Mouse (Mus musculus) G1E-ER4 (cell line): ENCODE results near the gene Nanos3. TPM values are rescaled to one million over a fixed set of nuclear protein-coding genes. Genes with fewer than 3 reads are reported as not detected.

Source experiments
- GATA1 ChIP-seq: IDR thresholded peaks from one replicate; pipeline ENCODE4 v1.8.0; 2012; ENCODE audit warnings: low read length, inconsistent platforms
- polyA plus RNA-seq: library from polyadenylated mRNA; stranded (reverse); fragments of >175 nt; gene quantifications from 2 replicates; pipeline ENCODE4 v1.2.3, GENCODE M21; 2012

The Nanos3 gene
- not detected in 2 replicates for polyA plus RNA-seq

DNA sequence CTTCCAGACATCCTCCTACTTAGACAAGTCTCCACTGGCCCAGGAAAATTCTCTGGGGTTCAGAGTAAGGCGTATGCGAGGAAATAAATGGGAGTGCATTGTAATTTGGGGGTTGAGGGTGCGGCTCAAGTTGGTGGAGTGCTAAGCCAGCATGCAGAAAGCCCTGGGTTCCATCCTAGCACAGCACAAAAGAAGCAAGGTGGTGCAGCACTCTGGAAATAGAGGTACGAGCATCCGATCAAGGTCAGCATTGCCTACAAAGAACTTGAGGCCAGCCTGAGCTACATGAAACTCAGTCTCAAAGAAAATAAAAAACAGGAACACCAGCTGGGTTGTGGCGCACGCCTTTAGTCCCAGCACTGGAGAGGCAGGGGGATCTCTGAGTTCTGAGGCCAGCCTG is at the start of gene Nanos3:
TSS of gene Nanos3 (minus strand) at position 101 of the 400 bp plus-strand sequence.
- no peak for TF ChIP-seq GATA1

DNA sequence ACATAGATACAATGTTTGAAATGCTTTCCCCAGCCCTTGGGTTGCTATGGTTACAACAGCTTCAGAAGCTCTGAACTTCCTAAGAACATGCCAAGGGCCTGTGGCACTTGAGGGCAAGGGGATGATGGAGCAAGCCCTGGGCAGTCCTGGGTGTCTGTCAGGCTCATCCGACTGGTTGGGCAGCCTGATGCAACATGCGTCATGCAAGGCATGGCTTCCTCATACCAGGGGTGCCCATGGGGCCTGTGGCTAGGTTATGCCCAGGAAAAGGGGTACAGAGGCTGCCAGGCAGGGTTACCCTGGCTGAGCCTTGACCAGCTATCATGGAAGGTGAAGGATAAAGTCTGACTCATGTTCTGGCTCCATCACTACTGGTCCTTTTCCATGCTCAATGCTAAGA is 48.0 kb upstream of the Nanos3 start:
- no peak for TF ChIP-seq GATA1

DNA sequence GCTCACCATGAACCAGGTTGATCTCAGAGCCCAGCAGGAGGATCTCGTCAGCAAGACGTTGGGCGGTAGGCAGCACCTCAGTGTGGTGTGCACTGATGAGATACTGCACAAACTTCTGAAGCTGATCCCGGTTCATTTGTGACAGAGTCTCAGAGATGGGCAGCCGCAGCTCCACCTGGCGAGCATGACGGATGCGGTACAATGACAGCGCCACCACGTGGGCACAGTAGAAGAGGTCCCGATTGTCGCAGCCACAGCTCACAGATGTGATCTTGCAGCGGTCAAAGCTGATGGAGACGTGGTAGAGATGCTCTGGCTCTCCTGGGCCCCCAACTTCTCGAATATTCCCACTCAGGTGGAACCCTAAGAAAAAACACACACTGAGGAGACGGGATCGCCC is 45.7 kb upstream of the Nanos3 start:
- no peak for TF ChIP-seq GATA1

DNA sequence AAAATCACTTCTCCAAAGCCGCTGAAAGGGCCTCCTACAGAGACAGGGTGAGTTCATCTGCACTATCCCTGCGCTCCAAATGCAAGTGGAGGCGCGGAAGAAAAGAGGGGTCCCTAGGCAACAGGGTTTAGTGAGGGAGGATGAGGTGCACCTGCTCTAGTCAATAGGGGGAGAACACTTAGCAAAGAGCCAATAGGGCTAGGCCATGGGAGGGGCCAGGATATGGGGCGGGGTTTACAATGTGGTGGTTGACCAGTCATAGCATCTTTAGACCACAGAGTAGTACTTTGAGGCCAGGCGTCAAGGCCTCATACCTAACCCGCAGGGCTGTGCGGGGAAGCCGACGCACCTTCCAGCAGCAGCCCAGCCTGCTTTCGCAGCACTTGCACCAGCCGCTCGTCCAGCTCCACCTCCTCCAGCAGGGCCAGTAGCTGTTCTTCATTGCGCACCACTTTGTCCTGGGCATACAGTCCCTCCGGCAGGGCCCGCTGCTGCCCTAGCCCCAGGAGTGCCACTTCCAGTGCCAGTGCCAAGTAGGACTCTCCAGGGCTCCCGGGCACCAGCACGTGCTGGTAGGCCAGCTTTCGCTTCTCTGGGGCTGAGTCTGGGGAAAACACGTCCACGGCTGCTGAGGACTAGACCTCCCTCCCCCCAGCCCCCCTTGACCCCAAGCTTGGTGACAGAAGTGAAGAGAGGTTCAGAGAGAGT is 38.5 kb upstream of the Nanos3 start:
- no peak for TF ChIP-seq GATA1

DNA sequence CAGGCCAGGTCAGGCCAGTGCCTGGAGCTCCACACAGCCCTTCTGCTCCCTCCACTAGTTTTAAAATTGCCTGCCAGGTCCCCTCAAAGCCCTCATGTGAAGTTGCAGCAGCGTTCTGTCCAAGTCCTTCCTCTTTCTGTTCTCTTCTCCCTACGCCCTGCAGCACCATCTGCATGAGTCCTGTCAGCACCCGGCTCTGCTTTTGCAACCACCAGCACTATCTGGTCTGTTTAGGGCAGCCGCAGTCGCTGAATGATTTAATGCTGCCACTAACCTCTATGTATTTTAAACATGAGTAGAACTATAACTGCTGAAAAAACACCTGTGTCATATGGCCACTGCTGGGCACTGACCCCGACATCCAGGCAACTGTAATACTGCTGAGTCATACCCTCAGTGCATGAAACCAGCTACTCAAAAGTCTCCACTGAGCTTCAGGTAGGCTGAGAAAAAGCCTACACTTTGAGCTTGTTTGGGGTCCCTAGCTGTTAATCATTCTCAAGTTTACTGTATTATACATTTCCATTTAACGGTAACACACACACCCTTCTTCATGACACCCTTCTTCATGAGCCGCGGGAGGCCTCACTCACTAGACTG is 37.6 kb upstream of the Nanos3 start:
- TF ChIP-seq GATA1 = no peak

DNA sequence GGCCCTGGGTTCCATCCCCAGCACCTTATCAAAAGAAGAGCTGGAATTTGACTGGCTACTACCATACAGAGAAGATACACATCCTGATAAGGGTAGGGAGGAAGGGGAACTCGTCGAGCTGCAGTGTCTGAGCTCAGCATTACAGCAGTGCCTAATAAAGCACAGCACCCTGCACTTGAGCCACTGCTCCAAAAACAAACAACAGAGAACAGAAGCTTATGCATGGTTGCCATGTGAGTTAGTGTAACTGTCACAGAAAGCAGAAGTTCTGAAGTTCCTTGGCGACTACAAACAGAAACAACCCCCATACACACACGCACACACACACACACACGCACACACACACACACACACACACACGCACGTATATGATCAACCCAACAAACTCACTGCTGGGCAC is 35.1 kb upstream of the Nanos3 start:
- no peak for TF ChIP-seq GATA1

DNA sequence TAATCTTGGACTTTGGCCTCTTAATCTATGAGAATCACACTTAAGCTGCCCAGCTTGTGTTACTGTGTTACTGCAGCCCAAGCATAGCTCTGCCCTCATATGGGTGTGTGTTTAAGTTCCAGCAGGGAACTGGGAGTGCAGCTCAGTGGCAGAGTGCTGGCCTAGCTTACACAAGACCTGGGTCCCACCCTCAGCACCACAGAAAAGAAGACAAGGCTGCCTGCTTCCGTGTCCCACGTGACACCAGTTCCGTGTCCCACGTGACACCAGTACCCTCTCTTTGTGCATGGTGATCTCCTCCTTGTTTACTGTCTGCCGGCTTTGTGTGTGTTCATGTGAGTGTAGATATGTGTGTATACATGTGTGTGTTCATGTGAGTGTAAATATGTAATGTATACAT is 33.1 kb upstream of the Nanos3 start:
- no peak for TF ChIP-seq GATA1

DNA sequence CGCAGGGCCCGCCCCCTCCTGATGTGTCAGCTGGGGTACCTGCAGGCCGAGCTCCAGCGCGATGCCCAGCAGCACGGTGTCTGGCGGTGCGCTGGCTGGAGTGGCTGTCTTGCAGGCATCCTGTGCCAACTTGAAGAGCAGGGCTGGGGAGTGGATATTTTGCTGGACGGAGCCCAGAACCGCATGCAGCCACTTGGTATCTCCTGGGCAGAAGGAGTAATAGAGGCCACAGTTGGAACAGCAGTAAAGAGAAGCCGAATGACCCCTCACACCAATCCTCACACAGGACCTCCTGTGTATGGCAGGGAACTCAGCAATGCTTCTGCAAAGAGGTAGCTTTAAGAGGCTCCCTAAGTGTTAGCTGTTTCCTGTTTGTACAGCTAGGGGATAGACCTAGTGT is 32.2 kb upstream of the Nanos3 start:
- no peak for TF ChIP-seq GATA1

DNA sequence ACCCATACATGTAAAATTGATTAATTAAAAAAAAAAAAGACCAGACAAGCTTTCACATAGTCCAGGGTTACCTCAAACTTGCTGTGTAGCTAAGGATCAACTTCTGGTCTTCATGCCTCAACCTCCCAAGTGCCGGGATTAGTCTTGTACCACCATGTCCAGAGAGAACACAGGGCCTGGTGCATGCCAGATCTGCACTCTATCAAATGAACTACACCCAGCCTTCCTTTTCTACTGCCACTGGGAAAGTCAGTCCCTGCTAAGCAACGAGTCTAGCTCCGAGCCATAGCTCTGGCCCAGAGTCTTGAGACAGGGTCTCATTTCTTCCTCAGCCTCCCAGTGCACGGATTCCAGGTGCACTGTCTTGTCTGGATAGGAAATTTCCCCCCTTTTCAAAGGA is 28.3 kb upstream of the Nanos3 start:
- no peak for TF ChIP-seq GATA1

DNA sequence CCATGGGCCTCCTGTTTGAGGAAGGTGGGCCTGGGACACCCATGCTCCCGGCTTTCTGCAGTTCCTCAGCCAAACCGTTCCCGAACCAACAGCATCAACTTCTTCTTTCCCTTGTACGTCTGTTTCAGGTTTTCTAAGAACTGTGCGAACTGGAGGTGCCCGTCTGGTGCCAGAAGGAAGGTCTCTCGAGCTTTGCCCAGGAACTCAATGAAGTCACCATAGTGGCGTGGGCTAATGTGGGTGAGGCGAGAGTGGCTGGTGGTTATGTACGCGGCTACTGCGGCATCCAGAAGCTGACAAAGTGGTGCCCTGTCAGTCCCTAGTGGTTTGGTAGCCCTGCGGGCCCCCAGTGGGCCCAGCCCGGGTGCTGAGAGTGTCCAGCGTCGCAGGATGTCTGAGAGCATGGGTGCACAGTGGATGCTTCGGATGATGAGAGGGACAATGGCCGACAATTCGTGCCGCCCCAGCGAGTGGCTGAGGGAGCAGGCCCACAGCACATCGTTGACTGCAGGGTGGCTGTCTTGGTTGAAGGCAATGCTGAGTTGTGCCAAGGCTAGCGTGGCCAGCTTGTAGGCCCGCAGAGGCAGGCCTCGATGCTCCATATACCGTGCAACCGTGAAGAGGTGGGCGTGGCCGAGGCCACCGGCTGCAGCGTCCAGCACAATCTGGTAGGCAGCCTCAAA is 27.0 kb upstream of the Nanos3 start:
- no peak for TF ChIP-seq GATA1

DNA sequence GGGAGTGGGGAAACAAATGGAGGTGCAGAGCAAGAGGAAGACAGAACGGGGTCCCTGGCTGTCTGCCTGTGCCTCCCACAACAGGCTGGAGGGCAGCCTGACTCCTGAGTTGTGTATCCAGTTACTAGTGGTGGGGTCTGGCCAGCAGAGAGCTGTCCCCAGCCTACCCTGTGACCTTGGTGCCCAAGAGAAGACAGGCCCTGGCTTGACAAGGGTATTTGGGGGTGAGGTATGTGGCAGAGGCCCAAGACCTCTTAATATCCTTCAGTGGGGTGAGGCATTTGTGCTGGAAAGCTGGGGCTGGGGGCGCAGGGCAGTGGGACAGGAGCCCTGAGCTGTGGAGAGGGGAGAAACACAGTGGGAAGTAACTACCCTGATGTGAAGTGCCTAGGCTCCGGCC is 26.2 kb upstream of the Nanos3 start:
- TF ChIP-seq GATA1 = no peak

DNA sequence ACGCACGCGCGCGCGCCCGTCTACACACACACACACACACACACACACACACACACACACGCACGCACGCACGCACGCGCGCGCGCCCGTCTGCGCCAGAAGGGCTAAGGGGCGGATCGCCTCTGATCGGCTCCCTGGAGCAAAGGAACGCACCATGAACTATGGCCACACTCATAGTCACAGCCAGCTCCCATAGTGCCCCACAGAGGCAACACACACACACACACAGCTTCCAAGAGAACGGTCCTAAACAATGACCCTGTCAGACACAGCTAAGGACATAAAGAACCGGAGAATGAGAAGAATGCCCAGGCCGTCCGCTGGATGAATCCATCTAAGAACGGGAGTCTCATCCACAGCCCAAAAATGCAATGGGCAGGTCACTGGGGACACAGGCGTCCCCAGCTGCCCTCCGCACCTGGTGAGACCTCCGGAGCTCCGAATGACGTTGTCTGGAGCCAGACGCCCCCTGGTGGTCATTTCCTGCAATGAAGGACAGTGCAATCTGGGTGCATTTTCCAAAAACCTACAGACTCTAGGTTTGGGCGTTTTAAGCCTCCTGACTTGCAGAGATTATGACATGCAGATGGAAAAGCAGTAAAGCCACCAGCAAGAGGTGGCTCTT is 25.3 kb upstream of the Nanos3 start:
- no peak for TF ChIP-seq GATA1

DNA sequence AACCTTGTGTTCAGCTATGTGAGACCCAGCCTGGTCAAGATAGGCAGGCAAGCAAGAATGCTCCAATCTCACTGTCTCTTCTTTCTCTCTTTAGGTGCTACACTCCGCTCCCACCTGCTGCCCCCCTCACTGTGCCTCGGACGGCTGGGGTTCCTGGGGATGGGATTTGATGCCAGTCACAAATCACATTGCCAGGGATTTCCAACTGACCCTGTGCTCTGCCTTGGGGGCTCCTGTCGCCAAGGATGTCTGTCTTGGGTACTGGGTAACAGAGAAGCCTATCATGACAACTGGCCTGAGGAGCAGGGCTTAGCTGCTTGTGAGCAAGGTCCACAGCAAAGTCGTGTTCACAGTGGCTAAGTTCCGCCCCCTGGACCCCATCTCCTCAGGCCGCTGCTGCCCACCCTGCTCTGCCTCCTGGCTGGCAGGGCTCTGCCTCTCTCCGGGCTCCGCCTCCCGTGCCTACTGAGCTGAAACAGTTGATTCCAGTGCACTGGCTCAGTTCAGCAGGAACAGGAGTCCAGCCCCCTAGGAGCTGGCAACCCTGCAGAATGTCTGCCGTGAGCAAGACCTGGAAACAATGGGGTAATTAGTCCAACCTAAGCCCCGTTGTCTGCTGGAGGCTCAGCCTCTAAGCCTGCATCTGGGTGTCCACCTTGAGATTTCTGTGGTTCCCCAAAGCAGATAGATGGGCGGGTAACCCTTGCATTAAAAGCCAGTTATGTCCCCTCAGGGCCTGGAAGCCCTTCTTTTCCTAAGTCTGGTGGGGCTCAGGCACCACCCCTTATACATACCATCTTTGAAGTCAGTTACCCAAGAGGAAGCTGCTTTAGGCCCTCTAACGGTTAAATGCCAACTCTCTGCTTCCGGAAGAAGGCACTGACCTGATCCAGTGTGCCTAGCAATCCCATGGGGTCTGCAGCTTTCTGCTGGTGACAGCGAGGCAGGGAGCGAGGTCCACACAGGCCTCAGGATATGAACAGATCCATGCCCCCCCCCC is 23.7 kb upstream of the Nanos3 start:
- no peak for TF ChIP-seq GATA1

DNA sequence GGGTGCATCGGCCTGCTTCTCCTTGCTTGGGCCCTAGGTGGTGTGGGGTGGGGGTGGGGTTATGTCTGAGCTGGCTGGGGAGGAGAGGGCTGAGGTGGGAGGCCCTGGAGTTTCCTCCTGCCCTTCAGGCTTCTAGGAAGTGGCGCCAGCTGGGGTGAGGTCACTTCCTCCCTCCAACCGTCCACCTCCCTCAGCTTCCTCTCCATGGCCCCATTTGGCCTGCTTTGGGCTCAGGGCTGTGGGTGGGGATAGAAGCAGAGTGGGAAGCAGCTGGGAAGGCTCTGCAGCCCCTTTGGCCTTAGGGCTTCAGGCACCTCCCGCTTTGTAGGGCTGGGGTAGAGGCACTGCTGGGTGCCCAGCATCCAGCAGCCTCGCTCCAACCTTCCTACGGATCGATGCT is 22.8 kb upstream of the Nanos3 start:
- TF ChIP-seq GATA1 = no peak

DNA sequence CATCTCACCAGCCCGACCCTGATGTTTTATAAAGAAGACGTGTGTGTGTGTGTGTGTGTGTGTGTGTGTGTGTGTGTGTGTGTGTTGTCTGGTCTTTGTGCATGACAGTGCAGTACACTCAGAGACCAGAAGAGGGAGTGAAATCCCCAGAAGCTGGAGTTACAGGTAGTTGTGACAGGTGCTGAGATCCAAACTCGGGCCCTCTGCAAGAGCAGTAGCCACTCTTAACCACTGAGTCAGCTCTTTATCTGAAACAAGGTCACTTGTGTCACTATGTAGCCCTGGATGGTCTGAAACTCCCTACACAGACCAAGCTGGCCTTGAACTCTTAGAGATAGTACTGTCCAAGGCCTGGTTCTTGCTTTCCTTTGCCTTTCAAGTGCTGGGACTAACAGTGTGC is 21.6 kb upstream of the Nanos3 start:
- no peak for TF ChIP-seq GATA1

DNA sequence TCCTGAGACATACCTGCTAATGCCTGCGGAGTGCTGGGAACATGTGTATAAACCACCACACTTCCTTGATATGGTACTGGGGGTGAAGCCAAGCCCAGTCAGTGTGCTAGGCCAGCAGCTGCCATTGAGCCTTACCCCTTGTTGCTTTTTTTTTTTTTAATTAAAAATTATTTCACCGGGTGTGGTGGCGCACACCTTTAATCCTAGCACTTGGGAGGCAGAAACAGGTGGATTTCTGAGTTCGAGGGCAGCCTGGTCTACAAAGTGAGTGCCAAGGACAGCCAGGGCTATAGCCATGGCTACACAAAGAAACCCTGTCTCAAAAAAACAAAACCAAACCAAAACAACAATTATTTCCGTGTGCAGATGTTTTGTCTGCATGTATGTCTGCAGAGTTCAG is 20.1 kb upstream of the Nanos3 start:
- TF ChIP-seq GATA1 = no peak
